Mouse (Mus musculus) neural tube, embryonic 12.5 days (tissue): ENCODE data around the gene B230307C23Rik. TPM values are rescaled to one million over a fixed set of nuclear protein-coding genes. Genes with fewer than 3 reads are reported as not detected.
"Not testable (repeated sequence)": the region's sequence is repeated elsewhere in the genome, so short reads cannot be mapped to it uniquely, and the experiment has no call there.

Experiments used
- ATAC-seq: fragments of 200-750 bp; cut with Nextera tagmentation; 2 replicates; pipeline ENCODE4 v1.8.0; 2017; ENCODE audit warnings: low read depth, mild to moderate bottlenecking, moderate TSS enrichment, moderate library complexity; ENCODE audit not compliant: low FRiP score
- H3K27ac ChIP-seq: fragments of 300-500 bp; sonication (generic); 2 replicates; pipeline ENCODE4 v1.5.1; 2016
- H3K27me3 ChIP-seq: fragments of 300-500 bp; sonication (generic); replicated peaks from 2 replicates; pipeline ENCODE4 v1.6.1; 2016; ENCODE audit warnings: mild to moderate bottlenecking
- H3K36me3 ChIP-seq: fragments of 300-500 bp; sonication (generic); 2 replicates; pipeline ENCODE4 v1.6.1; 2016; ENCODE audit warnings: mild to moderate bottlenecking
- H3K4me1 ChIP-seq: fragments of 300-500 bp; sonication (generic); 2 replicates; pipeline ENCODE4 v1.6.1; 2016
- H3K4me2 ChIP-seq: fragments of 300-500 bp; sonication (generic); replicated peaks from 2 replicates; pipeline ENCODE4 v1.6.1; 2016; ENCODE audit warnings: mild to moderate bottlenecking
- H3K4me3 ChIP-seq: fragments of 300-500 bp; sonication (generic); 2 replicates; pipeline ENCODE4 v1.5.1; 2016
- H3K9ac ChIP-seq: fragments of 300-500 bp; sonication (generic); 2 replicates; pipeline ENCODE4 v1.6.1; 2016; ENCODE audit warnings: mild to moderate bottlenecking
- H3K9me3 ChIP-seq: fragments of 300-500 bp; sonication (generic); 2 replicates; pipeline ENCODE4 v1.6.1; 2016; ENCODE audit warnings: mild to moderate bottlenecking
- WGBS: fragments of 180-500 bp; shearing (Covaris S2); methylation state at CpG from one replicate; pipeline ENCODE4 v1.1.7; 2016; 5-methylcytosine and 5-hydroxymethylcytosine counted together
- polyA plus RNA-seq: library from polyadenylated mRNA; unstranded; fragments of >200 nt; fragmentation: Nextera tagmentation; extraction: Ambion mirVana; gene quantifications from 2 replicates; pipeline ENCODE4 v1.2.1, GENCODE M21; 2016

The B230307C23Rik gene
- polyA plus RNA-seq, 1 experiment from 2014 or later, result 19.0 TPM

DNA sequence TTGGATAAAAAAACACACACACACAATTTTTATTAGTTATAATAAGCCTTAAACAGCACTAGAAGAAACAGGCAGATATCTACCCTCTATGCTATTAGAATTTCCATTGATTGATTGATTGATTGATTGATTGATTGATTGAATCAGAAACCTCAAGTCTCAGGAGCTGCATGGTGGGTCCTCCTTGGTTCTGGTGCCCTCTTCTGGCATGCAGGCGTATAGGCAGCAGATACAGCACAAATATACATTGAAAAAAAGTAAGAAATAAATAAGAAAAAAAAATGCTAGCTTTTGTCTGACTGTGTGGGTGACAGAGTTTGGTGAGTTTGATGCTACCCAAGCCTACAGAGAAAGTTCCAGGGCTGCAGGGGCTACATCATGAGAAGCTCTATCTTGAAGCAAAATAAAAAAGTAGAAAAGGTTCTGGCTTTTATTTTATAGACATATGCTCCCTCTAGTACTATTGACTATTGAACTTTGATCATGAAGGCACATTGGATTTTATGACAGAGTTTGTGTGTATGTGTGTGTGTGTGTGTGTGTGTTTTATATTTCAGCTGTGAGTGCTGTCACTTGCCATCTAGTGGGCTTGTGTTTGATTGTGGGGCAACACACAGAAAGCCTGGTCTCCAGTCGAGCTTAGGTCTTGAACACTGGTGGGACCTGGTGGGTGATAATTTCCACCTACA lies 25.7 kb downstream of the B230307C23Rik start:
- Histone ChIP-seq H3K9me3 (peaks cover 19% of the 10 kb centered on the region; the same call in 1 of the 2 replicates), H3K4me1 (no peaks in the 10 kb centered on the region), H3K36me3 (peaks cover 10% of the 10 kb centered on the region; the same call in 1 of the 2 replicates), H3K9ac (no peak overlapping the region), H3K4me3 (no peak overlapping the region), H3K27me3 (no peaks in the 10 kb centered on the region), H3K27ac (no peak overlapping the region), H3K4me2 (no peak overlapping the region)
- WGBS, result 72% methylated on average over 2 of the region's 2 CpGs
- no peak for ATAC-seq

DNA sequence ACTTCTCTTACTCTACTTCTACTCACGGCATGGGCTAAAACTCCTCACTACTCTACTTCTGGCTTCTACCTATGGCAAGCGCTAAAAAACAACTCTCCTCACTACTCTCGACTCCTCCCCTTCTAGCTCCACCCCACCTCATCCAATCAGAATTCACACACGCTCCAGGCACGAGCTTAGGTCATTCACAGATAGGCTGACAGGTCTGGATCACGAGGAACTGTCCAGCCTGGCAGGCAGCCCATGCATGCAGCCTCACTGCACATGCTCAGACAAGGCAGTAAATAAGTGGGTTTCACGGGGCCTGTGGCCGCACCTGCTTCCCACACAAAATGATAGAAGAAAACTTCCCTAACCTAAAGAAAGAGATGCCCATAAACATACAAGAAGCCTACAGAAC lies 29.1 kb downstream of the B230307C23Rik start:
- not testable (repeated sequence) for H3K4me1 ChIP-seq, H3K27ac ChIP-seq, H3K9ac ChIP-seq, H3K4me3 ChIP-seq, H3K27me3 ChIP-seq, H3K36me3 ChIP-seq, ATAC-seq, H3K9me3 ChIP-seq, H3K4me2 ChIP-seq
- 88% methylated on average over 8 of the region's 8 CpGs for WGBS

- H3K9me3 ChIP-seq, ATAC-seq, H3K36me3 ChIP-seq, H3K4me2 ChIP-seq, H3K27me3 ChIP-seq, H3K27ac ChIP-seq, H3K4me1 ChIP-seq, H3K4me3 ChIP-seq, H3K9ac ChIP-seq: not testable (repeated sequence)
- 98% methylated on average over 2 of the region's 2 CpGs for WGBS
These were observed 37.9 kb downstream of the B230307C23Rik start for GRCm38 (mm10) chr16:98034971-98035370.

DNA sequence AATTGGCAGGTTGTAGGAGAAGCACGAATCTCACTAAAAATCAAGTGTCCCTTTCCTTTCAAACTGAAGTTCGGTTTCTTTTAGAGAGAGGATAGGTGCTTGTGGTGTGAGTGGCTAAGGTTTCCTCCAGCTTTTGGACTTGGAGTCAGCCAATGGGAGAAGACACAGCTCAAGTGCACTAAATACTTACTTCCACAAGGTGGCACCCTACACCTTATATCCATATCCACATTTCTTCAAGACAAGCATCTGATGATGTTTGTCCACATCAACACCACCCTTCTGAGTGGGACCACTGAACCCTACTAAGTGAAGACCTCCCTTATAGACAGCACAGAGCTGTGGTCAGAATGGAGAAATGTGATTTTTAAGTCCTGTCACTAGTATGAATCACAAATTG lies 44.6 kb downstream of the B230307C23Rik start:
- H3K4me1 ChIP-seq, result no peaks in the 10 kb centered on the region
- no peak overlapping the region for H3K9ac ChIP-seq
- H3K4me2 ChIP-seq, result no peak overlapping the region
- H3K27ac ChIP-seq, result no peak overlapping the region
- ATAC-seq, result no peak
- no peak overlapping the region for H3K4me3 ChIP-seq
- peaks cover 6% of the 10 kb centered on the region; the same call in 1 of the 2 replicates for H3K36me3 ChIP-seq
- WGBS, result 74% methylated on average over 2 of the region's 2 CpGs
- H3K27me3 ChIP-seq, result no peaks in the 10 kb centered on the region
- H3K9me3 ChIP-seq, result 0 out of 2 replicates have a peak, but pooled peaks cover 12% of the 10 kb centered on the region

DNA sequence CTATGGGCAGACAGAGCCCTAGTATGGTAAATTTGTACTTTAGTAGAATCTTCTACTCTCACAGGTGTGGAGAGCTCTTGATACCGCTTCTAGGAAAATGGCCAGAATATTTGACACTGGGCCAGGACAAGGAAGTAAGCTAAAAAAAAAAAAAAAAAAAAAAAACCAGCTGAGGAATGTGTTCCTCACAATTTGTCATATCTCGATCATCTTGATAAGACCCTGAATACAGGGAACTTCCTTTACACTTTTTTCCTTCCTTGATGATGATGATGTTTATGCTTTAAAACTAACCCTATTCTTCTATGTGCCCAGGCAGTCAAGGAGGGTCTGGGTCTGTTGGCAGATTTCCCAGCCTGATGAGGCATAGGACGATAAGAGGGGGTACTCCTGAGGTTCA lies 82.3 kb downstream of the B230307C23Rik start:
- not testable (repeated sequence) for H3K4me3 ChIP-seq, H3K27ac ChIP-seq, H3K36me3 ChIP-seq, H3K9ac ChIP-seq, ATAC-seq, H3K4me2 ChIP-seq, H3K27me3 ChIP-seq
- peaks cover 11% of the 10 kb centered on the region; the same call in 1 of the 2 replicates for H3K9me3 ChIP-seq
- H3K4me1 ChIP-seq, result peaks cover 10% of the 10 kb centered on the region; the same call in 1 of the 2 replicates
- 92% methylated on average over 3 of the region's 3 CpGs for whole genome bisulfite sequencing

GRCm38 (mm10) chr16:98081140-98081539 lies 84.0 kb downstream of the B230307C23Rik start:
- Histone ChIP-seq H3K9ac (peak overlapping the region; percentile 61; the same call in 1 of the 2 replicates), H3K4me2 (peak overlapping the region; percentile 64), H3K4me1 (peaks cover 10% of the 10 kb centered on the region; the same call in 1 of the 2 replicates), H3K4me3 (peak overlapping the region; percentile 69; the same call in 1 of the 2 replicates)
- 0 out of 2 replicates have a peak, but pooled peaks have one; percentile 22 for ATAC-seq
- H3K27ac ChIP-seq, H3K27me3 ChIP-seq, H3K9me3 ChIP-seq, H3K36me3 ChIP-seq: not testable (repeated sequence)
- WGBS, result 66% methylated on average over 1 of the region's 1 CpGs

Other genes starting within 250 kb of the B230307C23Rik start
- gene Ripk4, start 233.5 kb upstream of the B230307C23Rik start, polyA plus RNA-seq, result 0.80 and 1.4 TPM in 2 replicates
- gene Prdm15, start 145.5 kb upstream of the B230307C23Rik start, polyA plus RNA-seq, result 14.7 and 14.8 TPM in 2 replicates
- gene C2cd2, start 34.7 kb upstream of the B230307C23Rik start, polyA plus RNA-seq, result 16.1 and 17.1 TPM in 2 replicates
- 14.9 and 15.6 TPM in 2 replicates for gene Zbtb21, start 34.7 kb upstream of the B230307C23Rik start, polyA plus RNA-seq
- 17.4 and 17.6 TPM in 2 replicates for gene A630089N07Rik, start 85.1 kb downstream of the B230307C23Rik start, polyA plus RNA-seq